Mouse (Mus musculus) CD4-positive helper T cell, adult 2 months (primary cell): ENCODE data around the gene Ces5a.
"Not testable (repeated sequence)": the region's sequence is repeated elsewhere in the genome, so short reads cannot be mapped to it uniquely, and the experiment has no call there.

Experiments
- DNase-seq: peaks from one replicate; pipeline ENCODE4 v3.0.0-alpha.2; 2012; ENCODE audit warnings: low read depth, missing footprints, low spot score

Ces5a gene

DNA sequence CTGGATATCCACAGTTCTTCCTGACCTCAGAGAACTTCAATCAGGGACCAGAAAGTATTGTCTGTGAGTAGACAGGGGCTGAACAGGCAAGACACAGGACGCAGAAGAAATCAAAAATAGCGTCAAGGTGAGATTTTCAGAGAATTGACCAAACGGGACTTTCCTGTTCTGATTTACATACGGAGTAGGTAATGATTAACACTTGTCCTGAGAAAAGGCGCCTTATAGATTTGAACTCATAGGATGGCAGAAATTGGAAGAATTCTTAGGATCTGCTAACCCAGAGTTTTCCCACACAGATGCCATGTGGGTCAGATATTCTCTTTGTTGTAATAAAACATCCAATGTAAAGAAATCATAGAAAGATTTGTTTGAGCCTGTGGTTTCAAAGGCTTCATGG lies at the start of gene Ces5a:
TSS of gene Ces5a (minus strand) at position 101 of the 400 bp plus-strand sequence.
- DNase-seq = no peak

DNA sequence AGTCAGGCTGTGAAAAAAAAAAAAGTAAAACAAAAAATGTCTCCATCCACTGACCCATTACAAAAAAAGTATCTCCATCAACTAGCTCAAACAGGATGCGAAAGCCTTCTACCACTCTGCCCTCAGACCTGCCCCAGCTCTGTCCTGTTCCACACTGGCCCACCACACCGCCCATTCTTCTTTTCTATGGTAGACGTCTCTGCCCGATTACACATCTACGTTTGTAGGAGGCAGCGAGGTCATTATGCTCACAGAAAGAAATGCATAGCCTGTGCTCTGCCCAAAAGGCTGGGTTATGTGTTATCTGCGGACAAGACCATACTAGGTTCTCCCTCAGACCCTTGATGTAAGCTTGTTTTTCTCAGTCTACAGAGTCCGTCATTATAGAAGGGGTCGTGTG lies 37.2 kb upstream of the Ces5a start:
- DNase-seq = no peak

DNA sequence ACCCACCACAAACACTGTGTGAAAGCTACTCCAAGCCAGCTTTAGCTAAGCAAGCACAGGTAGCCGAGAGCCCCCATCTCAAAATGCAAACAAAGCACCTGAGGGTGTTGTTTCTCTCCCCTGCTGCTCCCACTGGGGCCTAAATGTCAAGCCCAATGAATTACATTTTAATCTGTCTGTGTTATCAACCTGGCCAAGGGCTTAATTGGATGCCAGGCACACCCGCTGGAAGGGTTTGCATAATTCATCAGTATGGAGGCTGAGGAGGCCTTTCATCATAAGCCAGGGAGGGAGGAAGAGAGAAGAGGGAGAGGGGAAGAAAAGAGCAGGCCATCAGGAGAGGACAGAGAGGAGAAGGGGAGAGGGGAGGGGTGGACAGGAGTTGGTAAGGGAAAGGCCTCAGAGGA lies 36.5 kb upstream of the Ces5a start:
- no peak for DNase-seq

DNA sequence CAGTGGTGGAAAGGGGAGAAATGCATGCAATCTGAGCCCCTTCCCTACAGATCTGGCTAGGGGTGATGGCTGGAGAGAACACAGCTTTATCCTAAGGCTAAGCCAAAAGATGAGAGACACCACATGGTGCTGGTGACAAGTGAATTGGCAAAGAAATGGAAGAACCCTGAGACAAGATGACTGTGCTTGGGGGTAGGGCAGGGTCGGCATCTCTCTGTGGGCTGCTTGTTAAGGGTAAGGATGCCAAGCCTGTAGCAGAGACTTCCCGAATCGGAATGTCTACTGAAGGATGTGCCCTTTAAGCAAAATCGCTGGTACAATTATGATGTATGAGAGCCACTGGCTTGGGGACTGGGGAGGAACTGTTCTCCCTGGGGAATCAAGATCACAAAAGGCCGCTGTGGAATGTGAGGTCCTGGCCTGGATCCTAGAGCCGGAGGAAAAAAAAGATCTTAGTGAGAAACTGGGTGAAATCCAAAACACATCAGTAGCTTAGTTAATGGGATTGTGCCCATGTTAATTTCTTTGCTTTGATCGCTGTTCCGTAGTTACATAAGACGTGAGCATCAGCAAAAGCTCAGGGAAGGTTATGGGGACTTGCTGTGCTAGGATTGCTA lies 35.8 kb upstream of the Ces5a start:
- no peak for DNase-seq

DNA sequence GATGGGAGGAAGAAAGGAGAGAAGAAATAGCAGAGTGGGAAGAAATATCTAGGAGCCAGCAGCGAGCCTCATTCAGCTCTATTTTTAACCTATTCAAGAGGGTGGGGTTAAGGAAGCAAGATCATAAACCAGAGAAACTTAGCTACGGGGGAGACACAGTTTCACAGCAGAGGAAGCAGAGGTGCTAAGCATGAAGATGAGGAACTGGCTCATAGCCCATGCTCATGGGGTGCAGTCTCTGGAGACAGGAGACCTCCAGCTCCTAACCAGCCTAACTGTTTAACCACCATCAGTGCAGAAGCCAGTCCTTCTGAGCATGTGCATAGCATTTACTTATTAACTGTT lies 34.5 kb upstream of the Ces5a start:
- no peak for DNase-seq

DNA sequence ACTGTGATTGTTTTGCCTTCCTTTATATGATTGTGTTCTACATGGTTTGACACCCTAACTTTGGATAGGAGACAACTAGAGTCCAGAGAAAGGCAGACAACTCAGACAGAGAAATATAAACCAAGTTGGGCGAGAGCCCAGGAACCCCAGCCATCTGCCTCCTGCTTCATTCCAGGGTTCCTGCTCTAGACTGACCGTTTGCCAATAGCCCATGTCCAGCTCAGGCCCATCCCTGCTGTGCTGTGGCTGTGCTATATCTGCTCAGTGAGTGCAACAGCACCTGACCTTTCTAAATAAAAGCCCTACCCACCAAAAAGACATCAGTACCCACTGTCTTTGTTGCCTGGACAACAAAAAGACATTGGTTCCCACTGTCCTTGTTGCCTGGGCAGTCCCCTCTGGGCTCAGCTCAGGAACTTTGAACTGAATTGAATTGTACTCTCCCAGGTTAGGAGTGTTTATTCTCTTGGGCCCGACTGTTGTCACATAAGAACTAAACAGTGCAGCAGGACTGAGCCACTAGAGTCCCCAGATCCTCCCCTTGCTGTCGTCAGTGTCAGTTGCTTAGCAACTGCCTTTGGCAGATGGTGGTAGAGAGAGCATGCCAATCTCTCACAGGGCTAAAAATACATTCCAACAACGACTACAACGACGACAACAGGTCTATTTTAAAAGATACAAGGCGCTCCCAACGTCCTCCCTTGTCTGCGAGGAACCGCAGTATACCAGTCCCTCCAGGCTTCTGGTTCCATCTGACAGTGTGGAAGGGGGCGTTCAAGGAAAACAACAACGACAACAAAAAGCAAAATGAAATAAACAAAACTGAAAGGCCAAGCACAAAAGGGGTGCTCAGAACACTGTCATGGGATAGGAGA lies 33.9 kb upstream of the Ces5a start:
- no peak for DNase-seq

DNA sequence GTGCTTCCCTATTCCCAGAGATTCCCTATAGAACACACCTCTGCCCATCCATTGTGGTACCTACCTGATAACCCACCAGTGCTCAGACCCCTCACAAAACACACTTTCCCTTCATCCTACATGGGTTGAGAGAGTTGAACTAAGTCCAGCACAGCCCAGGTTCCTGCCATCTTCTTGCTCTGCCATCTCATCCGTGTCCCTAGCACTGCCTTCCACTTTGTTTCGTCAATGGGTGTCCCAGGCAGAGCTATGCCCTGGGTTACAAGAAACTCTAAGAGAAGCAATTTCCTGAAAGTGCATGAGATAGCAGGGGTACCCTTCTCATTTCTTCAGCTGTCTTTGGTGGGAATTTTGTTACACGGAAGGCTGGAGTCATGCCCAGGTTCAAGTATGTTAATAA lies 33.0 kb upstream of the Ces5a start:
- DNase-seq = no peak

DNA sequence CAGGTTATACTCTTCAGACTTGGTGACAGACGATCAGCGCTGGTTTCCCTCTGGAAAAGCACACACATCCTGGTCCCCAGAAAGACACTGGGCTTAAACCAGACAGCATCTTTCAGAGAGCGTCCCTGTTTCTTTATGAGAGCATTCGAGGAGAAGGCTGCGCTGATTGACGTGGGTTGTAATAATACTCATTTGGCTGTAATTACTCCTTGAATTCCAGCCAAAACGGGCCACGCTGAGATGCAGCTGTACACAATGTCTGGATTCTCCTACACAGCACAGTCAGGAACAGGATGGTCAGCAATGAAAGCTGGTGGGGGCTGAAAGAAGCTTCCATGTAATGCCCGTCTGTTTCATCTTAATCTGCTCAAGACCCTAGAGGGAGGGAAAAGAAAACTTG lies 31.5 kb upstream of the Ces5a start:
- DNase-seq = no peak

DNA sequence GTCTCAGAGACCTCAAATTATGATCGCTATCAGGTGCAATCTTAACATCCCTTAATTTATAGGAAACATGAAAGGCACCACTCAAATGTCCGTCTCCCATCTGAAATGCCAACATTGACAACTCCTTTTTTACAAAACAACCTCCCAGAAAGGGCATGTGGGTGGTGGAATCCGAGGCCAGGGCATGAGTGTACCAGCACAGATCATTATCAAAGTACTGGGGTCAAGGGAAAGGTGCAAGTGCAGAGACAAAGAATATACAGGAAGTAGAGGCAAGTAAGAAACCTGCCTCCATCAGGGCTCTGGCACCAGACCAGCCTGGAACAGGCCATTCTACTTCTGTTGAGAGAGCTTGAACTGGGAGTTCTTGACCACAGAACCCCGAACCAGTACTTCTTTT lies 29.0 kb upstream of the Ces5a start:
- DNase-seq = no peak

DNA sequence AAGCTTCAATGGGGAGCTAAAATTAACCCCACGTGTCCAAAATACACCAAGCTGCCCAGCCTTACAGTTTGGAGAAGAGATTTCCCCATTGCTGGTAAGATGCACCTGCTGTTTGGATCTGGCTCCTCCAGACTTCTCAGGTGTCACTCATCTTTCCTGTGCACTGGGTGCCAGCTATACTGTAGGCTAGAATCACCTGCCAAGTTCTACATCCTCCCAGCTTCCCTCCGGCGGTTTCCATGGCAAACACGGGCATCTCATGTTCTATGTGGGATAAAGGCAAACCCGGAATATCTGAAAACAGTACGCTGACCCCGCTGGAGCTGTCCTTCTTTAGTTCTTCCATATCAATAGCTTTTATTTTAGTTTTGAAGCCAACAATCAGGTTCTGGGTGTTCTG lies 27.9 kb upstream of the Ces5a start:
- no peak for DNase-seq

DNA sequence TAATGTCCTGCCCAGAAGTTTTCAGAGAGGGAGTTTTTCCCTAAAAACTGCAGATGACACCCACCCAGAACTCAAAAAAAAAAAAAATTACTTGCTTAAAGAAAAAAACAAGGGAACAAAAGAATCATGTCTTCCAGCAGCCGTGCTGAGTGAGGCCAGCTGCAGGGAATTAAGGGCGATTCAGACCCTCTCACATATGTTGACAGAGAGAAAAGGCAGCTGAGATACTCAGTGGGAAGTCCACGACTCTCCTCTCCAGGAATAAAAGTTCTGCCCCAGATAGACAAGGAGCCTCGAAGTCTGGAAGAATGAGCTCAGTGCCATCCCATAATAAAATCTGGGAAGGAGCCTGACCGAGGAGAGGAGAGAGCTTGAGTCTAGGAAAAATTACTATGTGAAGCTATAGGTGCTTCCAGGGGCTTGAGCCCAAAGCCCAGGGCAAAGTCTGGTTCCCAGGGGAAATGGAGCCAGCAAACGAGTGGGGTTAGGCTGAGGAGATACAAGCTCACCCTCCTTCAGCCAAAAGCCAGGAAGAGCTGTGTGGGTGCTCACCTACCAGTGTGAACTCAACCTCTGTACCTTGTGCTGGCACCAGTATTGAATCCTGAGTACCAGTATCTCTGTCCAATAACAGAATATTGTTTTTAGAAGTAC lies 27.1 kb upstream of the Ces5a start:
- no peak for DNase-seq

DNA sequence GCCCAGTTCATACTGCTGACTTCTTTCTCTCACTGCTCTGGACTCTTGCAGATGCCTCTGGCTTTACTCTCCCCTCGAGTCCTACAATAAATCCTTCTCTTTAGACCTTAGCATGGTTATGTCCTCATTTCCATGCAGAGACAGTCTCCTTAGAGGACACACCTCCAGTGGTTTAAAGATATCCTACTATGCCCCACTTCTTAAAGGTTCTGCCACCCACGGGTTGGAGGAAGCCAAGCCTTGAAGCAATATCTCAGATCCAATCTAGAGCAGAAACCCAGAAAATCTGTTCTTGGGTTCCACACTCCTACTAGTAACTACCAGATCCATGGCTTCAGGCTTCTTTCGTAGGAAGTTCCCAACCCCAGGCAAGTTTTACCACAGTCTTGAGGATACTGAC lies 25.6 kb upstream of the Ces5a start:
- no peak for DNase-seq

DNA sequence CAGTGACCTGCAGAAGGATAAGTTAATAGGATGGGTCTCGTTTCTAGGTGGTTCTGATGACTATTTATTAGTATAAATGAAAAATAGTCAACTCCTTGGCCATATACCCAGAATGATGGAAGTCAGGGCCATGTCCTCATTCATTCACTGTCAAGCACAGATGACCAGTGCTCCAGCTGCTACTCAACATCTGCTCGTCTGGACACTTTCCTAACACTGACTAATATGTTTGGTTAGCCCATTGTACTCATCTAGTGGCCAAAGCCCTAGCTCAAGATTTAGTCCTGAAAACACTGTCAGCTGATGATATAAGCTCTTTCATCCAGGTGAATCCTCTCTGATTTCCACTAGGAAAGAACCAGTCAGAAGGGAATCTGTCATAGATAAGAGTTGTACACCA lies 24.1 kb upstream of the Ces5a start:
- no peak for DNase-seq

DNA sequence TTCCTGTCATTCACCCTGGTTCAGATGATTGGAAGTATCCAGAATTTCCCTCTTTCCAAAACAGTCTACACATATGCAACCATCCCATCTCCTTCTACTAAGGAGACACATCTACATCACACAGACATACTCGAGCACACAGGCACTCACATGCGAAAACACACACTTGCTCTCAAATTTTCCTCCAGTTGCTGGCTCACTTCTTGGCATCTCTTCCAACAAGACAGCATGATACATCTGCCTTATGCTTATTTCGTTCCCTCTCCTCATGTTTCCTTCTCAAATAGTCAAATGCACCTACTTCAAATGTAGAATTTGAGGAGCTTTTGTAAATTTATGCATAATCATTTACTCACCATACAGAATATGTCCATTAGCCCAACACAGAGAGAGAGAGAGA lies 33.0 kb downstream of the Ces5a start:
- no peak for DNase-seq

DNA sequence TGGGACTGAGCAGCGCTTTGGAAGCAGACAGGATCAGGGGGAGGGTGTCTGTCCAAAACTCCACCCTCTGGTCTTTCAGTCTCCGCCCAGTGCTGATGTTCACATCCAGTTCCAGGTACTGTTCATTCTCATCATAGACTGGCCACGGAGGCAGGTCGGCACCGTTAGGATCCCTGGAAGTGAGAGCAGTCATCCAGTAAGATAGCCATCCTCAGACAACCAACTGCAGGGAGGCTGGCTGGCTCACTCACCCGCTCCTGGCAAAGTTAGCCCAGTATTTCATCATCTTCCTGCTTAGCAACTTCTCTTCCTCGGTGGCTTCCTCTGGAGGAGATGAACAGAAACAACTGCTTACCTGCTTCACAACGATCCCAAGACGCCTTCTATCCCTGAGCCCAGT lies 36.2 kb downstream of the Ces5a start:
- no peak for DNase-seq

DNA sequence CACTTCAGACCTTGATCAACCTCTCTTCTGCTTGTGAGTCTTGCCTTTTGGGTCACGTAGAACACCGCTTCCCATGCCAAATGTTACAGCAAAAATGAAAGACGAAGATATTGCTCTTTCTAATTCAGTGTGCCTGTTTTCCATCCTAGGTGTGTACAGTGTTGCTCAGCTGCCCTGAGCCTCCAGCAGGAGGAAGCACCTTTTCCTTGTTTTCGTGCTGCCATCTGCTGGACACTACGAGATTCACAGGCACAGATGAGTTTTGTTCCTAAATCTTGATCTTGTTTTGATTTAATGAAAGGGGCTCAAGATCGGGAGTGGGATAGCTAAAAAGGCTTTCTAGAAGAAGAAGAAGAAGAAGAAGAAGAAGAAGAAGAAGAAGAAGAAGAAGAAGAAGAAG lies 40.3 kb downstream of the Ces5a start:
- no peak for DNase-seq

DNA sequence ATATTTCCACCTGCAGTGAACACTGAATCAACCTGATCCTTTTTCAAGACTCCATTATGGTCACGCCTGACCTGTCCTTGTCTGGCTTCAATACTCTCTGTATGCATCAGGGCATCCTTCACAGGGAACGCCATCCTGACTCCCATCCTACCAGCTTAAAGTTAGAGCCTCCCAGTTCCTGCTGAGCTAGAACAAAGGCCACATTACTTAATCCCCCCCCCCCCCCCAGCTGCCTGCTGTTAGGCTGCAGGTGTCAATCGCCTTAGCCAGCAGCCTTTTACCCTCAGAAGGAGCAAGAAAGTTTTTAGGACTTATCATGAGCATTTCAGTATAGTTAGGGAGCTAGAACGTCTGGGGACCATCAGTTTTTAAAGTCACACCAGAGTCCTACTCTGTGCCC lies 46.9 kb downstream of the Ces5a start:
- no peak for DNase-seq

DNA sequence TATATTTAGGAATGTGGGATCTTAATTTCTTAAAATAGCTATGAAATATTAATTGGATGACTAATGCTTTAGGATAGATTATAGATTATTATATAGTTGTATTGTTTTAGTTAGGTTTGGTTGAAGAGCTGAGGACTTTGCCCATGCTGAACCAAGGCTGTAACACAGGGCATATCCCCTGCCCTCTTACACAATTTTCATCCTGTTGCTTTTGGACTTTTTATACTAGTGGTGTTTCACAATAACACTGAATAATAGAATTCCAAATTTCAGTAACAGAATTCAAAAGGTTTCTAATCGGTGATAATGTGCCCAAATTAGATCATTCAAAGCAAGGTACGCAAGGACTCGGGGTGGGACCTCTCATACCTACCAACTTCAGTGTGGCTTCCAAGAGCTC lies 57.4 kb downstream of the Ces5a start:
- DNase-seq = no peak

DNA sequence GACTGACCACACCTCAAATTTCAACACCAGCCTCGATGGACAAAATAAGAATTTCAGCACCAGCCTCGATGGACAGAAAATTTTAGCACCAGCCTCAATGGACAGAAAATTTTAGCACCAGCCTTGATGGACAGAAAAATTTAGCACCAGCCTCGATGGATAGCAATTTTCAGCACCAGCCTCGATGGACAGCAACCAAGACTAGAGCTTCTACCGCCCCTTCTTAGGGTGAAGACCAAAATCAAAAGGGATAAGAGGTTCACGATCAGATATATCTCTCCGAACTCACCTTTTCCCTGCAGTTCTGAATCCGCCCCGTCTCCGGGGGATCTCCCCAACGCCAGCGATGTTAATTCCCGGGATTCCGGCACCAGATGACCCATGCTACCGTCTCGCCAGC lies 65.9 kb downstream of the Ces5a start:
- DNase-seq = not testable (repeated sequence)

DNA sequence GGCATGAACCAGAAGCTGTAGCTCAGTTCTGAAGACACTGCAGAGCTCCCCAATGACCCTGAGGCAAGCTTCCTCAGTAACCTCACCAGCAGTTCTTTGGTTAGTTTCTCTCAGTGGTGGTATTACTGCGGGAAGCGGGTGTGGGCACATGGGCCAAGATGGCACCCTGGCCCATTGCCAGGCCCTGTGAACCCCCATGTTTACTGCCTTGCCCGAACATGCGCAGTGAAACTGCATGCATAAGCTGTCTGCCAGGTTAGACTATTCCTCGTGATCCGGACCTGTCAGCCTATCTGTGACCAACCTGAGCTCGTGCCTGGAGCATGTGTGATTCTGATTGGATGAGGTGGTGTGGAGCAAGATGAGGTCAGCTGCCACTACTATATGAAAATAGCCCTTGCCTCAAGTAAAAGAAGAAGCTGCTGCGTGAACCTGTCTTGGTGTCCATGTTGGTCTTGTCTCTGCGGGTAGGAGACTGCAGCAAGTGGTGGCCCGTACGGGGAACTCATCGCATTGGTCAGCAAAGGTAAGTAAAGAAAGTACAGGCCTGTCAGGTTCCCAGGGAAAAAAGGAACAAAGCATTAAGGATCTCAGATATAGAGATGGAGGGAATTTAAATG lies 81.3 kb downstream of the Ces5a start:
- no peak for DNase-seq
